Mouse (Mus musculus): Measurements from ENCODE around the gene Siglech.
"Not testable (repeated sequence)": the region's sequence is repeated elsewhere in the genome, so short reads cannot be mapped to it uniquely, and the experiment has no call there.

Gene Siglech

DNA sequence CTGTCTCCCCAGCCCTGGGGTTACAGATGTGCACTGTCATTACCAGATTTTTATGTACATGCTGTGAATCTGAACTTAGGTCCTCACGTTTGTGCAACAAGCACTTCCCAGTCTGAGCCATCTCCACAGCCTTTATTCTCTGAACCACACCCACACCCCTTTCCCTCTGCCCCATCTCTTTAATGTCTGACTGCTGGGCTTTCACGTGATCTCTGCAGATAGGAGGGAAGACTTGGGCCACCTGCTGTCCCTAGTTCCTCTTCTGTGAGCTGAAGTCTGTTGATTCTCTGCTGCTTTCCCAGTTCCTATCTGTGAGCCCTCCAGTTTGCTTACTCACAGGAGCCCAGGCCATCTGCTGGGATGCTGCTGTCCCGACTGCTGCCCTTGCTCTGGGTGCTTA is at the start of gene Siglech:
Gene Siglech (plus strand): TSS at position 253 of the 400 bp plus-strand sequence.
- DNase-seq (ENCODE audit: low read depth, low spot score) = no peak

DNA sequence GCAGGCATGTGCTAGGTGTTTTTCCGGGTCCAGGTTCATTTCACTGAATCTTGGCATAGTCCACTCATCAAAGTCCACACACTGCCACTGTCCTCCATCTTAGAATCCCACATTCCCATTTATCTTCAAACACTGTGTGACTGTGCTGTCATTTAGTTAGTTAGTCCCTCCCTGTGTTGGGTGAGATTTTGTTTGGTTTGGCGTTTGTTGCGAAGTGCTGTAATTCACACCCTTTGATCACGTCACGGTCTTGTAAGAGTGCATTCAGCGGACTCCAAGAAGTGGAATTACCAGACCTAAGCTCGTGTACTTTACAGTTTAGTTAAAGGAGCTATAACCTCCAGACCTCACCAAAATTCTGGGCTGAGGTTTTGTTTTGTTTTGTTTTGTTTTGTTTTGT is 45.3 kb upstream of the Siglech start:
- DNase-seq (ENCODE audit: low read depth, low spot score) = no peak

DNA sequence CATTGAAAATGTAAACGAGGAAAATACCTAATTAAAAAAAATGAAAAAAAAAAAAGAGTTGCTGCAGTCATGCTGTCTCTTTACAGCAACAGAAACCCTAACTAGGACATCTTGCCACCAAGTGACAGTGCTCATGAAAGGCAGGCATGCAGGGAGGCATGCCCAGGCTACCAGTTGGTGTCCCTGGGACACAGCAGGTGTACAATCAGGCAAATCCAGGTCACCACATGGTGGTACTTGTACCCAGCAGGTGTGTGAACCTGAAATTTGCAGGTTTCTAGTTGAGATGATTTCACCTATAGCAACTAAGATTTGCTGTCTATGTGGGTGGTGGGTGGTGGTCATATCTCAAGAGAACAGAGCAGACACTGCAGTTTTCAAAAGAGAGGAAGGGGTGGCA is 39.1 kb upstream of the Siglech start:
- DNase-seq (ENCODE audit: low read depth, low spot score) = no peak

DNA sequence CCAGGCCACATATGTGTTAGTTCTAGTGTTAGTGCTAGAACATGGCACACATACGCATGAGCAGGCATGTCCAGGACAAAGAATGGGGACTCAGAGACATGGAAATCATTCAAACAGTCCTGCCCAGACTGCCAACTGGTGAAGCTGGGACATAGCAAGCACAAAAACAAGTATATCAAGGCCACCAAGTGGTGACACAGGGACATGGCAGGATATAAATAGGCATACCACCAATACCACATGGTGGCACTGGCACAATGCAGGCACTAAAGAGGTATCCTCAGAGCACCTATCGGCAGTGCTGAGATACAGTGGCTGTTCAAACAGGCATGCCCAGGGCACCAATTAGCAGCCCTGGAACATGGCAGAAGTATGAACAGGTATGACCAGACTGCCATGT is 33.5 kb upstream of the Siglech start:
- DNase-seq (ENCODE audit: low read depth, low spot score) = no peak

DNA sequence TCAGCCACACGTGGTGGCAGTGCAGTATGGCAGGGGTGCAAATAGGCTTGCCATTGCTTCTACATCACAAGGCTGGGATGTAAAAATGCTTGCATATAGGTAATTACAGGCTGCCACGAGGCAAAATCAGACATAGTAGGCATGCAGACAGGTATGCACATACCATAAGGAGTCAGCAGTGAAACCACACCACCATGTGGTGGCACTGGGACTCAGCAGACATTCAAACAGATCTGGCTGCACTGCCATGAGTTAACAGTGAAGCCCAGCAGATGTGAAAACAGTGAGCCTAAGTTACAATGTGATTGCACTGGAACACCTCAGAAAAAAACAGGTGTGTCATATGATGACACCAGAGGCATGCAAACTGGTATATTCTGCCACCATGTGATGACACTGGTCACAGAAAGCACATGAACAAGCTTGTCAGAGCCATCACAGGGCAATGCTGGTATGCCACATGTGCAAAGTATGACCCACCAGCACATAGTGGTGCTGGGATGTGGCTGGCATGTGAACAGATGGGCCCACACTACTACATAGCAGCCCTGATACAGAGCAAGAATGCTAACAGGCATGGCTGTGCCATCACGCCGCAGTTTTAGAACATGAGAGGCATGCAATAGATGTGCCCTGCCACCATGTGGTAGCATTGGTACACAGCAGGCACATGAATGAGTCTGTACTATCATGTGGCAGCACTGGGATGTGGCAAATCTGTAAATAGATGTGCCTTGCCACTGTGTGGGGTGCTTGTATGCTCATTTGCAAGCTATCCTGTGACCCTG is 30.7 kb upstream of the Siglech start:
- no peak for DNase-seq (ENCODE audit: low read depth, low spot score)

DNA sequence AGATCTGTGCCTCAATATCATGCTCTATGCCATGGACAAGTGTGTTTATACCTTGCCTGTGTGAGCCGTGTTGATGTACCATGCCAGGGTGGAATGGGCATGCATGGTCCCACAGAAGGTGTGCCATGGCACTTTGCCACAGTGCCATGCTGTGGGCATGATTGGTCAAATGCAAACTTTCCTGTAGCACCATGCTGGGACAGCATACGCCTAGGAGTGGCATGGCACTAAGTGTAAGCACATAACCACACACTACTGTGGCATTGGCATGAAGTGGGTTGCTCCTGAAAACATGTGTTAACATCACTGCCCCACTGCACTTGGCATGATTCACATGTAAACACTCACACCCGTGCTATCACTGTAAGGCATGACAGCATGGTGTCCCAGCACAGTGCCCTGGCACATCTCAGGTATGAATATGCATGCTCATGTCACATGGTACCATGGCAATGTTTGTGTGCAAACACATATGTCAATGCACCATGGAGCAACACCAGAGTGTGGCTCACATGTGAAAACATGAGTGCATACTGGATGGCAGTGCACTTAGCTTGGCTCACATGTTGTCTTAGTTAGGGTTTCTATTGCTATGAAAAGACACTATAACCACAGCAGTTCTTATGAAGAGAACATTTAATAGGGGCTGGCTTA is 24.2 kb upstream of the Siglech start:
- DNase-seq (ENCODE audit: low read depth, low spot score) = no peak

DNA sequence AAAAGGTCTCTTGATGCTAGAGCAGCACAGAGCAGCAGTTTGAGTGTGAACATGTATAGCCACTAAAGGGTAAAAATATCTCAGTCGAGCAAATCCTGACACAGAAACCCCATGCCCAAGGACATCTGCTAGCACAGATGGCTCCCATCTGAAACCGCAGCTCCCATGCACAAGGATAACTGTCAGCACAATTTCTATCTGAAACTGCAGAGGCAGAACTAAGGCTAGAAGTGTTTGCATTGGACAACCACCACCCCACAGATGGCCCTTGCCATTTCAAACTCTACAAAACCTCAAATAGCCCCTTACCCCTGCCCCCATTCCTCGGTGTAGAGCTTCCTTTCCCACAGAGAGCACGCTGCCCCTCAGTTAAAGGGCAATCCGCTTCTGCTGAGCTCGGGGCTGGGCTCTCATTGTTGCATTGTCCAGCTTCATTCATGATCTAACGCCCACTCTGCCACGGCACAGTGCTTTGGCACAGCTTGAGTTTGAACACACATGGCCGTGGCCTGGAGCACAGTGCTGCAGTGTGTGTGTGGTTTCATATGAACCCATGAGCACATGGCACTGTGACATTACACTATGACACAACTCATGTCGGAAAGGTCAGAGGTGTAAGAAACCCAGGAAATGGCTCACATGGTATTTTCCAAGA is 23.3 kb upstream of the Siglech start:
- no peak for DNase-seq (ENCODE audit: low read depth, low spot score)

DNA sequence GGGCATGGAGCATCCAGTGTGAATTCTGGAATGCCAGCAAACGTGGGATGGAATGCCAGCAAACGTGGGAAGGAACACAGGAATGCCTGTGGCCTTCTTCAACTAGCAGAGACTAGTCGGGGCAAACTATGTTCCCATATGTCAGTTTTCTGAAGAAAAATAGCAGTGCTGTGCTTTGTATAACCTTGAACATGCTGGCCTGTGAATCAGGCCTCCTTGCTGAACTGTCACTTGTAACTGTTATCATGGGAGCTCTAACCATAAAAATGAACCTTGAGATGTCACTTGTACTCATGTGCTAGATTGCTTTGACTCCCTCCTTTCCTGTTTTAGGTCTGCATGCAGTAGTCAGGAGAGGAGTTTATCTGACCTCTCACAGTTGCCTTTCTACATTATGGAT is 17.1 kb upstream of the Siglech start:
- DNase-seq (ENCODE audit: low read depth, low spot score) = no peak

DNA sequence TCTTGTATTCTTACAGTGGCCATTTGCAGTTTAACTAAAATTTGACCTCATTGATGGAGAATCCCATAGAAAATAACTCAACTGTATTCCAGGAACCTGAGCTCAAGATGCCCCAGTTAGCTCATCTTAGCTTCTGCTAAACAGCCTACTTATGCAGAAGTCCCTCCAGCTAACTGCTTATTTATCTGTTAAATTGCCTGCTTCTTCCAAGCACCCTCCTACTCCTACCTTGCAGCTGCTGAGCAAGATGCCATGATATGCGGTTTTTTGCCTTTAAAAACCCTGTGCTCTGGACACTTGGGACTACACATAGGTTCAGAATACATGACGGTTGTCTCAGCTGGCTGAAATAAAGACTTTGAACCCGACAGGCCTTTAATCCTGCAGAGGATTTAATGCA is 8.6 kb upstream of the Siglech start:
- DNase-seq (ENCODE audit: low read depth, low spot score) = no peak

DNA sequence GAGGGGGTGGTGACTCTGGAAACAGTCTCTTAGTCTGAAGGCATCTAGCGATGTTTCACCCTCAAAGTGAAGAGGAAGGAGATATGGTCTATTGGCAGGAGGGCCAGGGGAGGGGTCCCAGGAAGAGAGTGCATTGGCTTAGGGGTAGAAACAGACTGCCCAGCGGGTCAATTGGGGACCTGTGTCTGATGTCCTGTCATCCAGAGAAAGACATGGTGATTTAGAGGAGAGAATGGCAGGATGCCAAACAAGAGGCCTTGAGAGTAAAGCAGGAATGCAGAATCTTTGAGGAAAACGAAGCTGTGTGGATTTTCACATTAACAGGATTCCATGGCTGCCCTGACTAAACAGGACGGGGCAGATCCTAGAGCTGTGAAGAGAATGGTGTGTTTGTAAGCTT is 12.0 kb downstream of the Siglech start:
- no peak for DNase-seq (ENCODE audit: low read depth, low spot score)

DNA sequence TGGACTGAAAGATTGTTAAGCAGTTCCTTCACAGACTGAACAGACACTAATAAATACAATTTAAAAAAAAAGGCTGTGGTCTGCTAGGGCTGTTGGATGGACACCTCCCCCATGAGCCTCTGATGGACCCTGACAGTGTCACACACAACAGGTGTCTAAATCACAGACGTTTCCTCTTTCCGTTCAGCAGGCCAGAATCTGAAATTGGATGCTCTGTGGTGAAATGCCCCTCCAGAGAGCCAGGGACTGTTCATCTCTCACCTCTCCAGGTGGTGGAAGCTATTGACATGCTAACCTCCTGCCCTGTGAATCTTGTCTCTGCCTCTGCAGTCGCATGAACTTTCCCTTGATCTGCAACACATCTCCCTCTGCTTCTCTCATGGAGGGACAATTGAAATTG is 14.5 kb downstream of the Siglech start:
- no peak for DNase-seq (ENCODE audit: low read depth, low spot score)

DNA sequence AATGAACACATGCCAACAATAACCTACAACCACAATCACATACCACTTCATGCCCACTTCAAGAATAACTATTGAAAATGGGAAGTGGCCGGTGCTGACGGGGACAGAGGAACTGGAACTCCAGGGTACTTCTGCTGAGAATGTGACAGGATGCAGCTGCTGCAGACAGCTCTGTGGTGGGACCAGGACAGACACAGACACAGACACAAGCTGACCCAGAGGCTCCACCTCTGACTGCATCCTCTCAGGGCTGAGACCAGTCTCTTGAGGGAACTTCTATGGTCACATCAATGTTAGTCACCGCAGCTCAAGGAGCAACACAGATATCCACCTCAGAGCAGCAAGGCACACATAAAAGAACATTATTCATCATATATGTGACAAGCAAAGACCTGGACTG is 16.6 kb downstream of the Siglech start:
- DNase-seq (ENCODE audit: low read depth, low spot score) = no peak

DNA sequence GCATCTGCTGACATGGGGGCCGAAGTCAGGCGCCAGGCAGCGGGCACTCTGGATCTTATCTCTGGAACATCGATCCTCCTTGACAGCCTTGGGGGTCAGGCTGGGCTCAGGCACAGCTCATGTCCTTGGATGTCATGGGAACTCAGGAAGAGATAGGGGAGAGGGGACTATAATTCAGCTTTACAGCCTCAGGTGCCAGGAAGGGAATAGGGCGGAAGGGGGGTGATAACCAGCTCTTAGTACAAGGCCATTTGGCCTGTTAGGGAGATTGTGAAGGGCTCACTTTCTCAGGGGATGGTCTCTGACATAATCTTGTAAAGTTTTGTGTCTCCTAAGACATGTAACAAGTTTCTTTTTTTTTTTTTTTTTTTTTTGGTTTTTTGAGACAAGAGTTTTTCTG is 22.6 kb downstream of the Siglech start:
- not testable (repeated sequence) for DNase-seq (ENCODE audit: low read depth, low spot score)

DNA sequence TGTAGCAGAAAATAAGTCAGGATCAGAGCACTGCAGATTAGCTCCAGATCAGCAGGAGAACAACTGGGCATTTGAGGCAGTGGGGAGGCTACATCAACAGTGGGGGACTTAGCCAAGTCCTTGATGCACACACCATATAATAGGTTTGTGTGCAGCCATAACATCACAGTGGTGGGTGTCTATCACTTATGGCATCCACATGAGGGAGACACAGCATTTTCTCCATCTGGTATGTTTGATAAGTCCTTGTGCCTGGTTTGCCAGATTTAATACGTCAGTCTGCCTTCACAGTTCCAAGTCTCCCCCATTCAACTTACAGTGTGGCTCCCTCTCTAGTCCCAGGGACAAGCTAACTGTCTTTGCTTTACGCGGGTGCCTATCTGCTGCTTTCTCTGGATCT is 24.3 kb downstream of the Siglech start:
- no peak for DNase-seq (ENCODE audit: low read depth, low spot score)

DNA sequence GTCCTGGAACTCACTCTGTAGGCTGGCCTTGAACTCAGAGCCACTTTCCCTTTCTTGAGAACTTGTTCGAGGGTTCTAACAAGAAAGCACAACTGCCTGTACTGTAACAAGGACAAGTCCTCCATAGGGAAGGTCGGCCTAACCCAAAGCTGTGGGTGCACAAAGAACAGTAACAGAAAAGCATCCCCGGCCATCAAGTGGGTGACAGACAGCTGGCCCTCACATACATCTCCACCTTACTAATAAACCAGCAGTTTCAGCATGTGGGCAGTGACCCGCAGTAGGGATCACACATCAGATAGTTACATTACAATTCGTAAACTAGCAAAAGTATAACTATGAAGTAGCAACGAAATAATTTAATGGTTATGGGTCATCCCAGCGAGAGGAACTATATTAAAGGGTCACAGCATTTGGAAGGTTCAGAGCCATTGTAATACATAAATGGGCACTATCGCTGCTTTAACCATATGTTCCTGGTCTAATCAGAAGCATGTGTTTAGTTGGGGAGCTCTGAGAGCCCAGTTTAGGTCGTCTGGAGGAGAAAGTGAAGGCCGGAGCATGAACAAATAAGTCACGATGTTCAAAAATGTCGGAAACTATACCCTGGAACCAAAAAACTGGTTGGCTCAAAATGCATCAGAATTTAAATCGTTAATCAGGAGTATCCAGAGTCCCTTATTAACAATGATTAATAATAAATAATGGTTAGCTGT is 25.4 kb downstream of the Siglech start:
- no peak for DNase-seq (ENCODE audit: low read depth, low spot score)

DNA sequence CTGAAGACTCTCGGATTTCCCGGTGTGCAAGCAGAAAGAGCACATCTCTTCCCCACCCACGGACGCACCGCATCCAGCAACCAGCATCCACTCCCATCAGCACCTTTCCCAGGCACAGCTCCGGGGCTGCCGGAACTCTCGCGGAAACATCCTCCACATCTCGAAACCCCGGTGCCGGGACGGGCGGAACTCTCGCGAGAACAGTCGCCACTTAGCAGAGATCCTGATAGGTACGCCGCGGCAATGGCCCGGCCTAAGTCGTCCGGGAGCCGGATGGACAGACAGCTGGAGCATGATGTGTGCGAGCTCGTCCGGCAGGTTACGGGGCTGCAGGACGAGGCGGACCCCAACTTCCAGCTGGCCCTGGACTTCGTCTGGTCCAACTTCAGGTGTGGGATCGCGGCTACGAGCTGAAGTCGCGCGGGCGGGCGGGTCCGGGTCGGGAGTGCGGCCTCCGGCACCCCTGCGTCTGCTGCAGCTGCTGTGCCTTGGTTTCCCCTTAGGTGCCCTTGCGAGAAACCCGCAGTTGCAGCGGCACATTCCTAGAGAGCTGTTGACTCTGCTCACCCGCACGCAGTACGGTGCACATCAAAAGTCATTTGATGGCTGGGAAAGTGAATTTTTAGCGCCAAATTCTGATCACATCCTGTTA is 26.1 kb downstream of the Siglech start, which contains the start of gene Tubgcp5:
Gene Tubgcp5 (plus strand): TSS at position 203 of the 652 bp plus-strand sequence.
- DNase-seq (ENCODE audit: low read depth, low spot score) = peak; percentile 96

DNA sequence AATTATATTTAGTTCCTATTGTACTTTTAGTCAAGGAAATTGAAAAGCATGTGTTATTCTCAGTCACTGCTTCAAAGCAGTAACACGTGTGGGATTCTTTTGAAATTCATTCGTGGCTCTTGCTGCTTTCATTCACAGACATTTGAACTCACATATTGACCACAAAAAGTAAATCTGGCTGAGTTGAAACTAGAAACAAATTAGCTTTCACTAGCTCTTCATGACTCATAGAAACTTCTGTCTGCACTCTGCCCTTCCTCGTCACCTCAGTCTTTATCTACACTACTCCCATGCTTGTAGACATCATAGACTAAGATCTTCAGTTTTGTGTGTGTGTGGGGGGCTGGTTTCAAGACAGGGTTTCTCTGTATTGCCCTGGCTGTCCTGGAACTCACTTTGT is 32.0 kb downstream of the Siglech start:
- no peak for DNase-seq (ENCODE audit: low read depth, low spot score)

DNA sequence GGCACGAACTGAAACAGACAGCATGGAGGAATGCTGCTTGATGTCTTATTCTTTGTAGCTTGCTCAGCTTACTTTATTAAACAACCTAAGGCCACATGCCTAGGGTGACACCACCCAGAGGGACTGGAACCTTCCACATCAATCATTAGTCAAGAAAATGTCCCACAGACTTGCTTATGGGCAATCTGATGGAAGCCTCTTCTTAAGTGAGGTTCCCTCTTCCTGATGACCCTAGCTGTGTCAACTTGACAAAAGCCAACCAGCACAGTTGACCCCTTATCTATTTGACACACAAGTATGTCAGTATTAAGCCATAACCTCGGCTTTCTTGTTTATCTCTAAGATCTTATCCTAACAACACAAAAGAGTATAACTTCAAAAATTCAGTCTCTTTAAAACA is 42.0 kb downstream of the Siglech start:
- no peak for DNase-seq (ENCODE audit: low read depth, low spot score)

DNA sequence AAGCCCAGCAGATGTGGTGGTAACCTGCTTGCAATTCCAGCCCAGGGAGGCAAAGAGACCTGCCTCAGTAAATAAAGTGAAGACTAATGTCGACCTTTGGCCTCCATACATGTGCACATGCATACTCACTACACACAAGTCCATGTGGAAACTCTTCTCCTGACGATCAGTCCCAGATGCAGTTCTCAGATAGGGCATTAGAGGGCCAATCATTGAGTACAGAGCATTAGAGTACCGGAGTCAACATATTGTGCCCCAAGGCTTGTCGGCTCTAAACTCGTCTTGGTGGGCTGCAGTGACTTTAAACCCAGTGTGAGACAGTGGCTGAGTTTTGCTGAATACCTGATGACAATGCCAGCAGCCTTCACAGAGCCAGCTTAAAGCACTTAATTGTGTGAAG is 56.5 kb downstream of the Siglech start:
- DNase-seq (ENCODE audit: low read depth, low spot score) = no peak

DNA sequence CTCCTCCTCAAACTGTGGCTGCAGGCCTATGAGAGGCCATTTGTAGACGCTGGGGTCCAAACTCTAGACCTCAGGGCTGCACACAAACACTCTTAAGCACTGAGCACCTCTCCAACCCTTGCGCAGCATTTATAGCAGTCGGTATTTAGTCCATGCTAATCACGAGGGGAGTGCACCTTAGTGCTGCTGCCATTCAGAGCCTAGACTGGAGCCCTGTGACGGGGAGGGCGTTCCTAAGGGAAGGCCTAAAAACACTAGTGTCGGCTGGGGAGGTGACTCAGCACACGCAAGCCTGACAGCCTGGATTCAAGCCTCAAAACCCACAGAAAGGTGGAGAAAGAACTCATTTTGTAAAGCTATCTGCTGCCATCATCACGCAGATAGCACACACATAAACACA is 59.6 kb downstream of the Siglech start:
- no peak for DNase-seq (ENCODE audit: low read depth, low spot score)

All from WW6 (cell line).